Mouse (Mus musculus): ENCODE data around the gene Rps27a. TPM values are rescaled to one million over a fixed set of nuclear protein-coding genes. Genes with fewer than 3 reads are reported as not detected.

Gene Rps27a
- 2,911 and 3,072 TPM in 2 replicates for polyA plus RNA-seq (2011; ENCODE audit: insufficient read depth, insufficient read length, low read depth, missing spikeins)

- Histone ChIP-seq H3K9ac (ENCODE audit: low read depth, poor library complexity, severe bottlenecking) (peak within 1 kb of the TSS; percentile 98), H3K27me3 (ENCODE audit: control insufficient read depth, insufficient read depth, low read length, poor library complexity, severe bottlenecking) (no peaks in the 10 kb centered on the region), H3K4me1 (ENCODE audit: control insufficient read depth, insufficient read depth, low read length) (no peaks in the 10 kb centered on the region), H3K36me3 (ENCODE audit: control insufficient read depth, insufficient read depth, low read length, poor library complexity, severe bottlenecking) (peaks cover 36% of the 10 kb centered on the region), H3K9me3 (replicated peaks; ENCODE audit: control insufficient read depth, insufficient read depth, low read length, poor library complexity, severe bottlenecking) (no peaks in the 10 kb centered on the region), H3K4me3 (ENCODE audit: low read depth, low read length) (peak within 1 kb of the TSS; percentile 99), H3K27ac (ENCODE audit: insufficient read depth, low read length) (peak within 1 kb of the TSS; percentile 81)
- peak; percentile 49; the same call in 1 of the 2 replicates for TF ChIP-seq EP300 (IDR thresholded peaks at IDR 0.05; ENCODE audit: insufficient read depth, low read depth, low read length)
- TF ChIP-seq CTCF (IDR thresholded peaks at IDR 0.05; ENCODE audit: low read depth, low read length): no peak
- peak; percentile 98 for TF ChIP-seq POLR2A (IDR thresholded peaks at IDR 0.05; ENCODE audit: insufficient read depth, low read length)
Measured at GRCm38 (mm10) chr11:29547752-29548503, at the start of gene Rps27a, which contains the start of gene Clhc1. TSS of gene Rps27a (minus strand) at chr11:29548109. TSS of gene Clhc1 (plus strand) at chr11:29547950.

- Histone ChIP-seq H3K27me3 (ENCODE audit: control insufficient read depth, insufficient read depth, low read length, poor library complexity, severe bottlenecking) (no peaks in the 10 kb centered on the region), H3K4me1 (ENCODE audit: control insufficient read depth, insufficient read depth, low read length) (no peaks in the 10 kb centered on the region), H3K36me3 (ENCODE audit: control insufficient read depth, insufficient read depth, low read length, poor library complexity, severe bottlenecking) (no peaks in the 10 kb centered on the region), H3K27ac (ENCODE audit: insufficient read depth, low read length) (peak overlapping the region; percentile 59; the same call in 1 of the 2 replicates), H3K9me3 (replicated peaks; ENCODE audit: control insufficient read depth, insufficient read depth, low read length, poor library complexity, severe bottlenecking) (peaks cover 27% of the 10 kb centered on the region), H3K4me3 (ENCODE audit: low read depth, low read length) (no peak overlapping the region), H3K9ac (ENCODE audit: low read depth, poor library complexity, severe bottlenecking) (no peak overlapping the region)
- TF ChIP-seq CTCF (IDR thresholded peaks at IDR 0.05; ENCODE audit: low read depth, low read length) (no peak), POLR2A (IDR thresholded peaks at IDR 0.05; ENCODE audit: insufficient read depth, low read length) (no peak), EP300 (IDR thresholded peaks at IDR 0.05; ENCODE audit: insufficient read depth, low read depth, low read length) (no peak)
Measured at GRCm38 (mm10) chr11:29597159-29597558, 49.2 kb upstream of the Rps27a start.

GRCm38 (mm10) chr11:29595217-29595616 lies 47.3 kb upstream of the Rps27a start:
- TF ChIP-seq POLR2A (IDR thresholded peaks at IDR 0.05; ENCODE audit: insufficient read depth, low read length): no peak
- TF ChIP-seq CTCF (IDR thresholded peaks at IDR 0.05; ENCODE audit: low read depth, low read length): no peak
- no peak for TF ChIP-seq EP300 (IDR thresholded peaks at IDR 0.05; ENCODE audit: insufficient read depth, low read depth, low read length)
- Histone ChIP-seq H3K27me3 (ENCODE audit: control insufficient read depth, insufficient read depth, low read length, poor library complexity, severe bottlenecking) (no peaks in the 10 kb centered on the region), H3K4me1 (ENCODE audit: control insufficient read depth, insufficient read depth, low read length) (no peaks in the 10 kb centered on the region), H3K36me3 (ENCODE audit: control insufficient read depth, insufficient read depth, low read length, poor library complexity, severe bottlenecking) (no peaks in the 10 kb centered on the region), H3K27ac (ENCODE audit: insufficient read depth, low read length) (no peak overlapping the region), H3K9me3 (replicated peaks; ENCODE audit: control insufficient read depth, insufficient read depth, low read length, poor library complexity, severe bottlenecking) (peaks cover 27% of the 10 kb centered on the region), H3K4me3 (ENCODE audit: low read depth, low read length) (no peak overlapping the region), H3K9ac (ENCODE audit: low read depth, poor library complexity, severe bottlenecking) (no peak overlapping the region)

- Histone ChIP-seq H3K27me3 (ENCODE audit: control insufficient read depth, insufficient read depth, low read length, poor library complexity, severe bottlenecking) (no peaks in the 10 kb centered on the region), H3K27ac (ENCODE audit: insufficient read depth, low read length) (no peak overlapping the region), H3K4me1 (ENCODE audit: control insufficient read depth, insufficient read depth, low read length) (no peaks in the 10 kb centered on the region), H3K36me3 (ENCODE audit: control insufficient read depth, insufficient read depth, low read length, poor library complexity, severe bottlenecking) (no peaks in the 10 kb centered on the region), H3K4me3 (ENCODE audit: low read depth, low read length) (no peak overlapping the region), H3K9ac (ENCODE audit: low read depth, poor library complexity, severe bottlenecking) (no peak overlapping the region), H3K9me3 (replicated peaks; ENCODE audit: control insufficient read depth, insufficient read depth, low read length, poor library complexity, severe bottlenecking) (peaks cover 10% of the 10 kb centered on the region)
- TF ChIP-seq POLR2A (IDR thresholded peaks at IDR 0.05; ENCODE audit: insufficient read depth, low read length) (no peak), EP300 (IDR thresholded peaks at IDR 0.05; ENCODE audit: insufficient read depth, low read depth, low read length) (no peak), CTCF (IDR thresholded peaks at IDR 0.05; ENCODE audit: low read depth, low read length) (no peak)
Measured at GRCm38 (mm10) chr11:29579610-29580009, 31.7 kb upstream of the Rps27a start.

GRCm38 (mm10) chr11:29572656-29573055 lies 24.7 kb upstream of the Rps27a start:
- TF ChIP-seq EP300 (IDR thresholded peaks at IDR 0.05; ENCODE audit: insufficient read depth, low read depth, low read length) (no peak), CTCF (IDR thresholded peaks at IDR 0.05; ENCODE audit: low read depth, low read length) (no peak), POLR2A (IDR thresholded peaks at IDR 0.05; ENCODE audit: insufficient read depth, low read length) (no peak)
- Histone ChIP-seq H3K4me3 (ENCODE audit: low read depth, low read length) (no peak overlapping the region), H3K27ac (ENCODE audit: insufficient read depth, low read length) (no peak overlapping the region), H3K9ac (ENCODE audit: low read depth, poor library complexity, severe bottlenecking) (no peak overlapping the region), H3K27me3 (ENCODE audit: control insufficient read depth, insufficient read depth, low read length, poor library complexity, severe bottlenecking) (no peaks in the 10 kb centered on the region), H3K36me3 (ENCODE audit: control insufficient read depth, insufficient read depth, low read length, poor library complexity, severe bottlenecking) (no peaks in the 10 kb centered on the region), H3K4me1 (ENCODE audit: control insufficient read depth, insufficient read depth, low read length) (no peaks in the 10 kb centered on the region), H3K9me3 (replicated peaks; ENCODE audit: control insufficient read depth, insufficient read depth, low read length, poor library complexity, severe bottlenecking) (no peaks in the 10 kb centered on the region)

- H3K9ac ChIP-seq (ENCODE audit: low read depth, poor library complexity, severe bottlenecking): no peak overlapping the region
- no peak overlapping the region for H3K4me3 ChIP-seq (ENCODE audit: low read depth, low read length)
- no peaks in the 10 kb centered on the region for H3K4me1 ChIP-seq (ENCODE audit: control insufficient read depth, insufficient read depth, low read length)
- no peaks in the 10 kb centered on the region for H3K9me3 ChIP-seq (replicated peaks; ENCODE audit: control insufficient read depth, insufficient read depth, low read length, poor library complexity, severe bottlenecking)
- no peak overlapping the region for H3K27ac ChIP-seq (ENCODE audit: insufficient read depth, low read length)
- no peaks in the 10 kb centered on the region for H3K36me3 ChIP-seq (ENCODE audit: control insufficient read depth, insufficient read depth, low read length, poor library complexity, severe bottlenecking)
- TF ChIP-seq CTCF (IDR thresholded peaks at IDR 0.05; ENCODE audit: low read depth, low read length) (no peak), EP300 (IDR thresholded peaks at IDR 0.05; ENCODE audit: insufficient read depth, low read depth, low read length) (no peak), POLR2A (IDR thresholded peaks at IDR 0.05; ENCODE audit: insufficient read depth, low read length) (no peak)
- H3K27me3 ChIP-seq (ENCODE audit: control insufficient read depth, insufficient read depth, low read length, poor library complexity, severe bottlenecking): no peaks in the 10 kb centered on the region
Measured at GRCm38 (mm10) chr11:29571536-29571935, 23.6 kb upstream of the Rps27a start.

Data from ES-Bruce4 (cell line).